Mouse (Mus musculus): ENCODE results near the gene Pcif1. TPM values are rescaled to one million over a fixed set of nuclear protein-coding genes. Genes with fewer than 3 reads are reported as not detected.
A peak's percentile ranks its signal among the peaks of the same experiment; 100 is the strongest.

The Pcif1 gene
- total and polyA plus RNA-seq, 3 experiments, result 20.0 to 59.1 (median 33.6) TPM

- H3K36me3 ChIP-seq (replicated peaks in 1 of 2; ENCODE audit: control insufficient read depth in 1 of 2, insufficient read depth in 1 of 2, low read length in 1 of 2), result peaks cover 43 to 48% of the 10 kb centered on the region in 2 experiments
- no peaks in the 10 kb centered on the region for H3K27me3 ChIP-seq (replicated peaks)
- H3K27ac ChIP-seq (ENCODE audit: insufficient read depth, low read depth), result no peak overlapping the region
- no peak overlapping the region for H3K9ac ChIP-seq (ENCODE audit: insufficient read depth, low read depth)
- in situ Hi-C loops (cut with MboI; ENCODE audit: low pct_ligation_motif_present, low pct_unique_long_range_greater_than_20kb, low sequenced_read_pairs), result no loop called here
- peaks cover 18% of the 10 kb centered on the region for H3K79me2 ChIP-seq (replicated peaks; ENCODE audit: control insufficient read depth, extremely low read depth, insufficient read depth, poor library complexity, severe bottlenecking)
- TF ChIP-seq JUND (conservative IDR thresholded peaks at IDR 0.05; ENCODE audit: low read depth, low read length) (no peak), CHD1 (IDR thresholded peaks at IDR 0.05; ENCODE audit: low read depth, low read length) (no peak), POLR2A (IDR thresholded peaks at IDR 0.05; ENCODE audit: low read depth, low read length) (no peak), EP300 (IDR thresholded peaks at IDR 0.05; ENCODE audit: low read length) (peak; percentile 24; the same call in 1 of the 2 replicates), ZKSCAN1 (IDR thresholded peaks at IDR 0.05; ENCODE audit: borderline replicate concordance, low read depth, low read length) (no peak), MAZ (IDR thresholded peaks at IDR 0.05; ENCODE audit: low read depth, low read length) (no peak), ETS1 (conservative IDR thresholded peaks at IDR 0.05; ENCODE audit: low read depth, low read length) (peak; percentile 57; the same call in 1 of the 2 replicates), USF1 (IDR thresholded peaks at IDR 0.05; ENCODE audit: low read depth, low read length) (no peak), ZC3H11A (IDR thresholded peaks at IDR 0.05; ENCODE audit: low read depth, low read length) (no peak), PAX5 (IDR thresholded peaks at IDR 0.05; ENCODE audit: low read length) (no peak), POLR2AphosphoS2 (IDR thresholded peaks at IDR 0.05; ENCODE audit: low read depth, low read length) (no peak; the same call in 1 of the 2 replicates), MXI1 (IDR thresholded peaks at IDR 0.05; ENCODE audit: low read depth, low read length) (no peak), RCOR1 (conservative IDR thresholded peaks at IDR 0.05; ENCODE audit: low read depth, low read length) (no peak), CHD2 (IDR thresholded peaks at IDR 0.05; ENCODE audit: low read length) (no peak), SMC3 (IDR thresholded peaks at IDR 0.05; ENCODE audit: low read depth, low read length) (no peak), ELF1 (IDR thresholded peaks at IDR 0.05; ENCODE audit: low read depth, low read length) (no peak), SIN3A (IDR thresholded peaks at IDR 0.05; ENCODE audit: low read length) (peak; percentile 57; the same call in 1 of the 2 replicates), RAD21 (IDR thresholded peaks at IDR 0.05; ENCODE audit: low read depth, low read length) (no peak), TCF12 (IDR thresholded peaks at IDR 0.05; ENCODE audit: low read depth, low read length) (peak; percentile 41; the same call in 1 of the 2 replicates), IRF4 (IDR thresholded peaks at IDR 0.05; ENCODE audit: low read depth, low read length) (no peak)
- H3K4me3 ChIP-seq (replicated peaks in 1 of 3; ENCODE audit: low read depth in 2 of 3, low read length in 2 of 3, poor library complexity in 1 of 3), result no peak overlapping the region
- H3K4me1 ChIP-seq (ENCODE audit: control insufficient read depth in 1 of 2, insufficient read depth in 2 of 2), result peaks cover 4 to 33% of the 10 kb centered on the region in 2 experiments
- peak; percentile 74 for DNase-seq (ENCODE audit: extremely low read depth)
- H3K9me3 ChIP-seq (replicated peaks; ENCODE audit: low read length), result no peaks in the 10 kb centered on the region
- no peak overlapping the region for H3K4me2 ChIP-seq (ENCODE audit: insufficient read depth, low read depth, poor library complexity, severe bottlenecking)
- dilution Hi-C loops (cut with MboI; ENCODE audit: extremely low pct_ligation_motif_present, extremely low pct_unique_long_range_greater_than_20kb, low sequenced_read_pairs), result no loop called here
Observed at GRCm38 (mm10) chr2:164882619-164883018, 3.5 kb downstream of the Pcif1 start.

GRCm38 (mm10) chr2:164885788-164886187, 6.7 kb downstream of the Pcif1 start:
- TF ChIP-seq MAX (IDR thresholded peaks at IDR 0.05; ENCODE audit: low read length) (no peak), ELF1 (IDR thresholded peaks at IDR 0.05; ENCODE audit: low read depth, low read length) (no peak), JUN (IDR thresholded peaks at IDR 0.05; ENCODE audit: insufficient read depth, low read depth, low read length) (no peak), MAFK (IDR thresholded peaks at IDR 0.05; ENCODE audit: insufficient replicate concordance, low read length) (no peak), SIN3A (IDR thresholded peaks at IDR 0.05; ENCODE audit: low read length) (no peak), TBP (conservative IDR thresholded peaks at IDR 0.05; ENCODE audit: low read depth, low read length) (no peak), IRF4 (IDR thresholded peaks at IDR 0.05; ENCODE audit: low read depth, low read length) (no peak), RCOR1 (conservative IDR thresholded peaks at IDR 0.05; ENCODE audit: low read depth, low read length) (no peak)
- DNase-seq (ENCODE audit: extremely low read depth), result no peak
- Histone ChIP-seq H3K4me1 (ENCODE audit: control insufficient read depth in 1 of 2, insufficient read depth in 2 of 2) (peaks cover 4 to 24% of the 10 kb centered on the region in 2 experiments), H3K9me3 (replicated peaks; ENCODE audit: low read length) (no peaks in the 10 kb centered on the region), H3K27me3 (replicated peaks) (no peaks in the 10 kb centered on the region), H3K9ac (ENCODE audit: insufficient read depth, low read depth) (no peak overlapping the region), H3K27ac (ENCODE audit: insufficient read depth, low read depth) (no peak overlapping the region), H3K4me2 (ENCODE audit: insufficient read depth, low read depth, poor library complexity, severe bottlenecking) (no peak overlapping the region), H3K4me3 (replicated peaks in 1 of 3; ENCODE audit: low read depth in 2 of 3, low read length in 2 of 3, poor library complexity in 1 of 3) (no peak overlapping the region), H3K79me2 (replicated peaks; ENCODE audit: control insufficient read depth, extremely low read depth, insufficient read depth, poor library complexity, severe bottlenecking) (peaks cover 10% of the 10 kb centered on the region), H3K36me3 (replicated peaks in 1 of 2; ENCODE audit: control insufficient read depth in 1 of 2, insufficient read depth in 1 of 2, low read length in 1 of 2) (peaks cover 75 to 80% of the 10 kb centered on the region in 2 experiments)
- dilution Hi-C loops (cut with MboI; ENCODE audit: extremely low pct_ligation_motif_present, extremely low pct_unique_long_range_greater_than_20kb, low sequenced_read_pairs), result no loop called here
- in situ Hi-C loops (cut with MboI; ENCODE audit: low pct_ligation_motif_present, low pct_unique_long_range_greater_than_20kb, low sequenced_read_pairs), result no loop called here

All from CH12.LX (cell line).